Mouse (Mus musculus): Measurements from ENCODE around the gene Ift57.

Ift57 gene

DNA sequence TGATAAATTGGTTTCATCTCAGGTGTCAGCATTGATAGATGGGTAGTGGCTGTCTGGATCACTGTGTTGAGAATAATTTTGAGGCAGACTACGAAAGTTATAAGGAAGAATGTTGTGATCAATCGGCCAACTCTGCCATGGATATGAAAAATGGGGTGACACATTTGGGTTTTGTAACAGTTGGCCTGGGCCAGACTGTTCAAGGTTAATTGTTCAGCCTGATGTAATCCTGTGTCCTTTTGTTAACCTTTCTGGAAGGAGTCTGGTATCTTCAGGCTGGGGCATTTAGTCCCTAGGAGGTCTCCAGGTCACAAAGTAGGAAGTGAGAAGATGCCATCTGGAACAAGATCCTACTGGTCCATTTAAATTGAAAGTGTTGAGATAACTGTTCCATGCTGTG is 97.2 kb downstream of the Ift57 start:
- no peak for DNase-seq

DNA sequence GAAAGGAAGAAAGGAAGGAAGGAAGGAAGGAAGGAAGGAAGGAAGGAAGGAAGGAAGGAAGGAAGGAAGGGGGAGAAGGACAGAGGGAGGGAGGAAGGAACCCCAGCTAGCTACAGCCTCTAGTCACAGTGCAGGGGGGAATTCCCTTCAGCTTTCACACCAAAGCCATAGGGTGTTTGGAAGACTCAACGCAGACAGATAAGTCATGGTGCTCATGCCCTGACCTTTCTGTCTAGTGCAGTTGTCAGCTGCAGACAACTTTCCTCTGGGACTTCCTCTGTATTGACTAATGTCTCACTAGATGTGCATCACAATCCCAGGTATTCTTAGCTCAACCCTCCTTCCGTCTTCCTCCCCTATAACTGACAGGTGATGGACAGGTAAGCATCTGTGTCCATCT is 97.9 kb downstream of the Ift57 start:
- no peak for DNase-seq

DNA sequence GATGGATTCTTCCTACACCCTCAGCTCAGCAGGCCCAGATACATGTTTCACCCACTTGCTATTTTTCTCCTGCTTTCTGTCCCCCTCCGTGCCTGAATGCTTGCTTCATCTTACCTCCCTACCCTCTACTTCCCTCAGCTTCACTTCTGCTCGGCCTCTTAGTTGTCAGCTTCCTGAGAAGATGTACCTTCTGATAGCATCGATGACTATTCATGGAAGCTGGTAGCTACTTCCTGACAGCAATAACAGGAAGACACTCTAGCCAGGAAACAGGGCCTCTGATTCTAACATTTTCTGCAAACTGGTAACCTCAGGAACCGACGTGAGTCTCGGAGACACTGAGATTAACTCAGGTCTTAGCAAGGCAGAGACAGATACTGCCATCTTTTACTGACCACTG is 99.8 kb downstream of the Ift57 start:
- peak; percentile 45 for DNase-seq

GRCm38 (mm10) chr16:49799597-49800561 is 100.8 kb downstream of the Ift57 start, which contains the start of gene Cd47:
Gene Cd47 (plus strand): TSS chr16:49800533.
- peak; percentile 52 for DNase-seq

DNA sequence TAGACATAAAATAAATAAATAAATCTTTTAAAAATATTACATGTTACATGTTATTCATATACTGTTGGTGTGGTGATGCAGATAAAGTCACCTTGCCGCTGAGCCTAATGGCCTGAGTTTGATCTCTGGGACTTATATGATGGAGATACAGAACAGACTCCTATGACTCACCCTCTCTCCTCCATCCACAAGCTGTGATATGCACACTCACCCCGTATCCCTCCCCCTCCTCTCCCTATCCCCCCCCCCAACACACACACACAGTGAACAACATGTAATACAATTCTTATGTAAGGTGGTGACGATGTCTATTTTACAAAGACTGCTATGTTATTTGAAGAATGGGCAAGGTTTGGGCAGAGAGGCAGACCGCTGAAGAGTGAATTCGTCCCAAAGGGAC is 102.0 kb downstream of the Ift57 start:
- no peak for DNase-seq

- DNase-seq, result no peak
Measured at GRCm38 (mm10) chr16:49801399-49801798, 102.4 kb downstream of the Ift57 start.

DNA sequence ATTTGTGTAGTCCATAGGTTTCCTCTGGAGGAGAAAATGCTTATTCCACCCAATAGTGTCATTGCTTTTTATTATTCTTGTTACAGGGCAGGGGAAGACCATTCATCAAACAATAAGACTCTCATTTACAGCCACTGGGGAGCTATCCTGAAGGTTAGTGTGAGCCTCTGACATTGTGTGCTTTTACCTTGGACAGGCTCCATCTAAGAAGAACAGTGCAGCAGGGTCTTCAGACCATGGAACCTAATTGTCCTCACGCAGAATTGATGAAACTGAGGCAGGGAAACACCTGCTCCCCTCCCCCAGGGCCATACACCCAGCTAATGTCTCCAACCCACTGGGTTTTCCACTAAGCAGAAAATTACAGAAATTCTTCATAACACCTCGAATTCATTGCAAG is 104.0 kb downstream of the Ift57 start:
- no peak for DNase-seq

DNA sequence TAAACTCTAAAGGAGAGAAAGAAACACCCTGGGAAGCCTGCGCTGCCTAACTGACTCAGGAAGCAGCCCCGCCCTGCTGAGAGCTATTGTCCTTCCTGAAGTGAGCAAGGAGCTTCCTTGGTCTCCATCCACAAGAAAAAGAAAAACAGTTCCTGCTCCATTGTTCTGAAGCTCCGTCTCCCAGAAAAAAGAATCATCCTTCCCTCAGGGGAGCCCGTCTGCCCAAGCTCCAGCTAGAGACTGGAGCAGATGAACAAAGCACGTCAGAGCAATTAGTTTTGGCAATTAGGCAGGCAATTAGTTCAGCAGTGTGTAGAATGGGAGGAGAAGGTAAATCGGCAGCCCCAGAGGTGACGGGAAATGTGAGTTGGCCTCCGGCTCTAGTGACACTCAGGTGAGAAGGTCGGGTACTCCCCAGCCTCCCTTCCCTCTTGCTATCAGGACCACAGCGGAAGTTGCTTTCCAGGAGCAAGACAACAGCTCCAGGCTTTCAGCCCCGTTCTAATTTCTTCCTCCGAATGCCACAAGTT is 105.0 kb downstream of the Ift57 start:
- peak; percentile 48 for DNase-seq

- DNase-seq, result no peak
Measured at GRCm38 (mm10) chr16:49806920-49807319, 107.9 kb downstream of the Ift57 start.

DNA sequence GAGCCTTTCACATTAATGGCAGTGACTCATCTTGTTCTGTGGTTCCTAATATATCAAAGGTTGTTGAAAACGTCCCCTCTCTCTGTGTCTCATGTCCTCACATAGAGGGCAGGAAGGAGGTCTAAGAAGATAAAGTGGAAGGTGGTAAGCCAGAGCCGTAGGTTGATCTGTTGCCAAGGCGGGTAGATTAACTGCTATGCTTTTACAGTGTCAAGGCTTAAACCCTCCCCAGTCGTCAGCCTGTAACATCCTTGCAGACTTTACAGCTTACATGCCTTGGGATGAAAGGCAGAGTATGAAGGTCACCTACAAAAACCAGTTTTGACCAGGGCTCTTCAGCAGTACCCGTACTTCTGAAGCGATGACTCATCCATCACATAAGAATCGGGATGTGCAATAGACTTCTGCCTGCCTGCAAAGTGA is 108.4 kb downstream of the Ift57 start:
- no peak for DNase-seq

DNA sequence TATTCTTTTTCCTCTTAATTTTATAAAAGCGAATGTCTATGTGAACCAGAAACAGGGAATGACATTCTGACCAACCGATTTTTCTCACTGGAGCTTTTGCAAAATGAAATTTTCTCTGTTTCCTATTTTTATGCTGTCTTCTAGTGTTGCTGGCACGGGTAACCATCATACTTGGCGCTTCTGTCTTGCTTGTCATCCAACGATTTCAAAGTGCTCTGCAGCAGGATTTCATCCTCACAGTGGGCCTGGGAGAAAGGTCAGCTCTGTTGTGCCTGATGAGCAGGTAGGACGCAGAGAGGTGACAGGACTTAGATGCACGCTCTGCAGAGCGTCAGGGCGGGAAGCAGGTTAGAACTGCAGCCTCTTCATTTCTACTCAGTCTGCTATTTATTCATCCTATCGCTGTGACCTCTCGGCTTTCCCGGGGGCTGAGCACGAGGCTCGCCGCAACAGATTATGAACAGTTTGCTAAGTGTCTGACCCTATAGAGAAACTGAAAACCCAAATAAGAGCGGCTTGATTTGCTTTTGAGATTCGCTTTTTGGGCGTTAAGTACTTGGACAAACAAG is 108.9 kb downstream of the Ift57 start:
- DNase-seq, result no peak

DNA sequence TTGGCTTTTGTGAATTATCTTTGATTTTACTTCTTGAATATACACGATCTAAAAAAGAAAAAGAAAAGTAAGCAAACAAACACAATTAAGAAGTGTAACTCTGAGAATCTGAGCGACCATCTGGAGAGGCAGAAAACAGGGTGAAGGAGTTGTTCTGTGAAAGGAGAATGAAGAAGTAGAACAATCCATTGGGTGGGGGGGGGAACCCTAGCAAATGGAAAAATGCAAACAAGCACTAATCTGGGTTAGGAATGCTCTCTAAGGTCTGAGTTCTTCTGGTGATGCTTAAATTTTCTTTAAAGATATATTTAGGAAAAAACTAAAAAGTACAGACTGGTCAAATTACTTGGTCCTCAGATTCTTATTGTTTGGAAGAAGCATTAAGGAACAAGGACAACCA is 112.9 kb downstream of the Ift57 start:
- DNase-seq, result no peak

DNA sequence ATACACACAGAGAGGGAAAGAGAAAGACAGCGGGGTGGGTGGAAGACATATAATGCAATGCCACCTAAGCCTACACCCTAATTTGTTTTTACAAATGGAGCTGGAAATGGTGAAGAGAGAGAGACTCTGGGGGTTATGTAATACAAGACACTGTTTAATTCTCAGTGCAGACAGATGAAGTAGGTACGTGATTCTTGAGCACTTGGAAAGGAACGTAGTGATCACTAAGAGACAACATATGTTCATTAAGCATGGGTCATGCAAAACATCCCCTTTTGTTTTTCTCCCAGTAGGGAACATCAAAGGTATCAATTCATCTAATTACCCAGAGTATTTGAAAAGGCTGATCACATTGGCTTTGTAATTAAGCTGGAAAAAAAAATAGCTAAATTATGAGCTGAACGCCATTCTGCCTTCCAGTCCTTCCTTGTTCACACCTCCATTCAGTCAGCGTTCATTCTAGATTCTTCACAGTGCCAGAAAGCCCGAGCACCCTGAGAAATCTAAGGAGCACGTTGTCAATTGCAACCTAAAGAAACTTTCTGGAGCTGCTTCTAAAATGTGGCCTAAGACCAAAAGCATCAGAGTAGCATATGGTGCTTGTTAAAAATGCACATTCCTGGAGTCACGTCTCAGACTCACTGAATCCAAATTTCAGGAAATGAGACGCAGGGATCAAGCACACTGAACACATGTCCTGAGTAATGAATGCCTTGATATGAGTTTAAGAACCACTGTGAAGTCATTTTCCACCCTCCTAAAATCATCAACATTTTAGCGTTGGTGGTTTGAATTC is 114.0 kb downstream of the Ift57 start:
- no peak for DNase-seq

- no peak for DNase-seq
Measured at GRCm38 (mm10) chr16:49814419-49814818, 115.4 kb downstream of the Ift57 start.
